Mouse (Mus musculus): ENCODE measurements at regions not wholly inside any gene's neighbourhood (a gene's known extent, or its start where the extent isn't known, plus 50 kb on each side); places are given as distances from the start of the nearest gene placed in this dataset.

GRCm38 (mm10) chr12:71467820-71468219, 158.1 kb downstream of the Dact1 start:
- Histone ChIP-seq H3K27ac (ENCODE audit: control insufficient read depth, insufficient read depth, low read length) (no peak overlapping the region), H3K36me3 (ENCODE audit: control insufficient read depth, insufficient read depth, low read length) (no peaks in the 10 kb centered on the region), H3K27me3 (ENCODE audit: control insufficient read depth, insufficient read depth, low read length) (no peaks in the 10 kb centered on the region), H3K4me3 (ENCODE audit: control insufficient read depth, insufficient read depth, low read length) (no peak overlapping the region), H3K4me1 (replicated peaks; ENCODE audit: control insufficient read depth, insufficient read depth, low read length) (no peaks in the 10 kb centered on the region)
- no peak for TF ChIP-seq CTCF (IDR thresholded peaks at IDR 0.05; ENCODE audit: borderline replicate concordance, control insufficient read depth, extremely low read depth, insufficient read depth, low read length, poor library complexity)
- no peak for TF ChIP-seq POLR2A (IDR thresholded peaks at IDR 0.05; ENCODE audit: control insufficient read depth, extremely low read depth, insufficient read depth, low read length, poor library complexity)
- WGBS: 85% methylated on average over 7 of the region's 7 CpGs
- DNase-seq: no peak

- Histone ChIP-seq H3K4me3 (ENCODE audit: control insufficient read depth, insufficient read depth, low read length) (no peak overlapping the region), H3K27me3 (ENCODE audit: control insufficient read depth, insufficient read depth, low read length) (no peaks in the 10 kb centered on the region), H3K4me1 (replicated peaks; ENCODE audit: control insufficient read depth, insufficient read depth, low read length) (no peaks in the 10 kb centered on the region), H3K36me3 (ENCODE audit: control insufficient read depth, insufficient read depth, low read length) (no peaks in the 10 kb centered on the region), H3K27ac (ENCODE audit: control insufficient read depth, insufficient read depth, low read length) (no peak overlapping the region)
- 85% methylated on average over 6 of the region's 6 CpGs for WGBS
- DNase-seq: no peak
- TF ChIP-seq POLR2A (IDR thresholded peaks at IDR 0.05; ENCODE audit: control insufficient read depth, extremely low read depth, insufficient read depth, low read length, poor library complexity) (no peak), CTCF (IDR thresholded peaks at IDR 0.05; ENCODE audit: borderline replicate concordance, control insufficient read depth, extremely low read depth, insufficient read depth, low read length, poor library complexity) (no peak)
Observed at GRCm38 (mm10) chr12:71468324-71468723, 158.6 kb downstream of the Dact1 start.

- H3K4me1 ChIP-seq (replicated peaks; ENCODE audit: control insufficient read depth, insufficient read depth, low read length): no peaks in the 10 kb centered on the region
- H3K4me3 ChIP-seq (ENCODE audit: control insufficient read depth, insufficient read depth, low read length): no peak overlapping the region
- H3K27ac ChIP-seq (ENCODE audit: control insufficient read depth, insufficient read depth, low read length): no peak overlapping the region
- no peaks in the 10 kb centered on the region for H3K27me3 ChIP-seq (ENCODE audit: control insufficient read depth, insufficient read depth, low read length)
- TF ChIP-seq CTCF (IDR thresholded peaks at IDR 0.05; ENCODE audit: borderline replicate concordance, control insufficient read depth, extremely low read depth, insufficient read depth, low read length, poor library complexity) (no peak), POLR2A (IDR thresholded peaks at IDR 0.05; ENCODE audit: control insufficient read depth, extremely low read depth, insufficient read depth, low read length, poor library complexity) (no peak)
- no peak for DNase-seq
- no peaks in the 10 kb centered on the region for H3K36me3 ChIP-seq (ENCODE audit: control insufficient read depth, insufficient read depth, low read length)
- WGBS: 87% methylated on average over 13 of the region's 13 CpGs
Observed at GRCm38 (mm10) chr12:71470983-71471715, 161.5 kb downstream of the Dact1 start.

DNA sequence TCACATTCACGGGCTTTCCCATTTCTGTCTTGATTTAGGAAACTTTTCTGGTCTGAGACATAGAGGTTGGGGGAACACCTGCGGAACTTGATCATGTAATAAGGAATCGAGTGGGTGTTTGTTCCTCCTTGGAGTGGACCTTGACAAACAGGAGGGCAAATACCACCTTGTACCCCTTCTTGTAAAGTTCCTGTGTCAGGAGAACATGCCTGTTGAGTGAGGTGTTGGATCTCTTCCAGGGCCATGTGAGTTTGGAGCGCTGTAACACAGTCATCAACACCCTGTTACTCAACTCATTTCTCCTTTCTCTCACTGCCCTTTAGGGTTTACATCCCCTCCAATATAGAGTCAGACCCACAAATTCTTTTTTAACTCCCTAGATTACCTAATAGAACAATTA, 162.0 kb downstream of the Dact1 start:
- WGBS: 90% methylated on average over 4 of the region's 4 CpGs
- H3K27me3 ChIP-seq (ENCODE audit: control insufficient read depth, insufficient read depth, low read length): no peaks in the 10 kb centered on the region
- DNase-seq: no peak
- no peak overlapping the region for H3K4me3 ChIP-seq (ENCODE audit: control insufficient read depth, insufficient read depth, low read length)
- no peaks in the 10 kb centered on the region for H3K4me1 ChIP-seq (replicated peaks; ENCODE audit: control insufficient read depth, insufficient read depth, low read length)
- TF ChIP-seq CTCF (IDR thresholded peaks at IDR 0.05; ENCODE audit: borderline replicate concordance, control insufficient read depth, extremely low read depth, insufficient read depth, low read length, poor library complexity) (no peak), POLR2A (IDR thresholded peaks at IDR 0.05; ENCODE audit: control insufficient read depth, extremely low read depth, insufficient read depth, low read length, poor library complexity) (no peak)
- no peaks in the 10 kb centered on the region for H3K36me3 ChIP-seq (ENCODE audit: control insufficient read depth, insufficient read depth, low read length)
- H3K27ac ChIP-seq (ENCODE audit: control insufficient read depth, insufficient read depth, low read length): no peak overlapping the region

DNA sequence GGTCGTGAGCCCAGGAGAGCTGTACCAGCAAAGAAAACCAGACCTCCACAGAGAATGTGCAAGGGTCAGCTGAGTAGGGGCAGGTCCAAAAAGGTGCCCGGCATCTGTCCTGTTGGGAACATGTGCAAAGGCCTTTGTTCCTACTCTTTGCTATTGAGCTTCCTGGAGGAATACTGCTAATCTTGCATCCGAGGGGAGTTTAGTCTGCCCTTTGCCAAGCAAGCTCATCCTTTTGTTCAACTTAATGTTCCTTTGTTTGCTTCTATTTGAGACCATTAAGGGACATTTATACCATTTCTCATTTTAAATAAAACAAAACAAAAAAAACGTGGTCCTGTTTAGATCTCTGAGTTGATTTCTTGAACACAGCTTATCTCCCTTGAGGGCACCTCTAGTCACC, 166.6 kb downstream of the Dact1 start:
- Histone ChIP-seq H3K4me1 (replicated peaks; ENCODE audit: control insufficient read depth, insufficient read depth, low read length) (no peaks in the 10 kb centered on the region), H3K27ac (ENCODE audit: control insufficient read depth, insufficient read depth, low read length) (no peak overlapping the region), H3K36me3 (ENCODE audit: control insufficient read depth, insufficient read depth, low read length) (no peaks in the 10 kb centered on the region), H3K27me3 (ENCODE audit: control insufficient read depth, insufficient read depth, low read length) (no peaks in the 10 kb centered on the region), H3K4me3 (ENCODE audit: control insufficient read depth, insufficient read depth, low read length) (no peak overlapping the region)
- TF ChIP-seq POLR2A (IDR thresholded peaks at IDR 0.05; ENCODE audit: control insufficient read depth, extremely low read depth, insufficient read depth, low read length, poor library complexity) (no peak), CTCF (IDR thresholded peaks at IDR 0.05; ENCODE audit: borderline replicate concordance, control insufficient read depth, extremely low read depth, insufficient read depth, low read length, poor library complexity) (no peak)
- 87% methylated on average over 4 of the region's 4 CpGs for WGBS
- no peak for DNase-seq

- 65% methylated on average over 5 of the region's 5 CpGs for WGBS
- TF ChIP-seq POLR2A (IDR thresholded peaks at IDR 0.05; ENCODE audit: control insufficient read depth, extremely low read depth, insufficient read depth, low read length, poor library complexity) (no peak), CTCF (IDR thresholded peaks at IDR 0.05; ENCODE audit: borderline replicate concordance, control insufficient read depth, extremely low read depth, insufficient read depth, low read length, poor library complexity) (no peak)
- H3K27ac ChIP-seq (ENCODE audit: control insufficient read depth, insufficient read depth, low read length): no peak overlapping the region
- H3K36me3 ChIP-seq (ENCODE audit: control insufficient read depth, insufficient read depth, low read length): no peaks in the 10 kb centered on the region
- H3K4me1 ChIP-seq (replicated peaks; ENCODE audit: control insufficient read depth, insufficient read depth, low read length): no peaks in the 10 kb centered on the region
- H3K27me3 ChIP-seq (ENCODE audit: control insufficient read depth, insufficient read depth, low read length): no peaks in the 10 kb centered on the region
- no peak for DNase-seq
- no peak overlapping the region for H3K4me3 ChIP-seq (ENCODE audit: control insufficient read depth, insufficient read depth, low read length)
Observed at GRCm38 (mm10) chr12:71477691-71478090, 168.0 kb downstream of the Dact1 start.

DNA sequence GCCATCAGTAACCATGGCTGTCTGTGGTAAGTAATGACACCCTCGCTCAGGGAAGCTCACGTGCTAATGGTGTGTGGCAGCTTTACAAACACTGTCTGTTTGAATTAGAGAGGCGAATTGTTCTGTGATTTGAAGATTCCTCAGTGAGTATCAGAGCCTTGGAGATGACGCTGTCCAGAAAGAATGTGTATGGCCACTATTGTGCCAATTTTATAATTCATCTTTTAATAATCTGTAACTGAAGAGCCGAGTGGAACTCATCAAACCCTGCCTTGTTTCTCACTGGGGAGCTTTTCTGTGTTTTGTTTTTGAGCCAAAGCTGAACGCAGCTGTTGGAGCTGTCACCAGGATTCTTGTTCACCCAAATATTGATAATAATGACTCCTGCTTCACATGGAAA, 171.7 kb downstream of the Dact1 start:
- H3K36me3 ChIP-seq (ENCODE audit: control insufficient read depth, insufficient read depth, low read length): no peaks in the 10 kb centered on the region

More for the DNA sequence above, 171.7 kb downstream of the Dact1 start:
- TF ChIP-seq CTCF (IDR thresholded peaks at IDR 0.05; ENCODE audit: borderline replicate concordance, control insufficient read depth, extremely low read depth, insufficient read depth, low read length, poor library complexity) (no peak), POLR2A (IDR thresholded peaks at IDR 0.05; ENCODE audit: control insufficient read depth, extremely low read depth, insufficient read depth, low read length, poor library complexity) (no peak)
- Histone ChIP-seq H3K4me3 (ENCODE audit: control insufficient read depth, insufficient read depth, low read length) (no peak overlapping the region), H3K27ac (ENCODE audit: control insufficient read depth, insufficient read depth, low read length) (no peak overlapping the region), H3K4me1 (replicated peaks; ENCODE audit: control insufficient read depth, insufficient read depth, low read length) (no peaks in the 10 kb centered on the region), H3K27me3 (ENCODE audit: control insufficient read depth, insufficient read depth, low read length) (no peaks in the 10 kb centered on the region)
- WGBS: 91% methylated on average over 6 of the region's 6 CpGs
- no peak for DNase-seq
